Mouse (Mus musculus): ENCODE measurements around the gene Nsmce3. TPM values are rescaled to one million over a fixed set of nuclear protein-coding genes. Genes with fewer than 3 reads are reported as not detected.

Nsmce3 gene
- 10.5 and 10.7 TPM in 2 replicates for polyA plus RNA-seq (2015; fragmentation: Nextera tagmentation; extraction: Ambion mirVana)

- Histone ChIP-seq H3K4me1 (replicated peaks) (peaks cover 34% of the 10 kb centered on the region), H3K27ac (peak within 1 kb of the TSS; percentile 95), H3K4me2 (replicated peaks) (peak within 1 kb of the TSS; percentile 93), H3K27me3 (no peaks in the 10 kb centered on the region), H3K4me3 (replicated peaks) (peak within 1 kb of the TSS; percentile 89), H3K36me3 (no peaks in the 10 kb centered on the region), H3K9ac (replicated peaks) (peak within 1 kb of the TSS; percentile 95), H3K9me3 (no peaks in the 10 kb centered on the region)
- ATAC-seq: peak; percentile 94
- under 1% methylated on average over 57 of the region's 57 CpGs for whole genome bisulfite sequencing
These were observed at the start of gene Nsmce3 for GRCm38 (mm10) chr7:64872743-64873241. TSS of gene Nsmce3 (minus strand) at chr7:64872997.

DNA sequence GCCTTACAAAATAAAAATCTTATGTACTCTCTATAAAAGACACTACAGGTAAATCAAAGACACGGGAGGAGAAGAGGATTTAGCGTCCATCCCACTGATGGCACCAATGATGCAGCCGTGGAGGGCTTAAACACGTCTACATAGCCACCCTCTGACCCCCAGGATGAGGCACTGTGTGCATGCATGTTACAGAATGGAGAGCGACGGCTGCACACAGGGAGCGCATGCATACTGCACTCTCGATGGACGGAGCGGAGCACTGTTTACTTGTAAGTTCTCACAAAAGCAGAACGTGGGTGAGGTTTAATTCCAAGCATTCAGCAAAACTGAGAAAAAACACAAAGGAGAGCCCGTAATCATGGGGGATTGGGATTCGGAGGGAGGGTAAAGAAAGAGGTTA lies 48.4 kb upstream of the Nsmce3 start:
- H3K4me2 ChIP-seq (replicated peaks): peak overlapping the region; percentile 14; the same call in 1 of the 2 replicates
- 0 out of 2 replicates have a peak overlapping the region, but pooled peaks have one; percentile 33 for H3K9ac ChIP-seq (replicated peaks)
- H3K4me3 ChIP-seq (replicated peaks): no peak overlapping the region
- H3K9me3 ChIP-seq: no peaks in the 10 kb centered on the region
- H3K27me3 ChIP-seq: no peaks in the 10 kb centered on the region
- H3K27ac ChIP-seq: no peak overlapping the region
- ATAC-seq: peak; percentile 70; the same call in 1 of the 2 replicates
- H3K4me1 ChIP-seq (replicated peaks): peaks cover 25% of the 10 kb centered on the region
- WGBS: 37% methylated on average over 13 of the region's 13 CpGs
- H3K36me3 ChIP-seq: no peaks in the 10 kb centered on the region

DNA sequence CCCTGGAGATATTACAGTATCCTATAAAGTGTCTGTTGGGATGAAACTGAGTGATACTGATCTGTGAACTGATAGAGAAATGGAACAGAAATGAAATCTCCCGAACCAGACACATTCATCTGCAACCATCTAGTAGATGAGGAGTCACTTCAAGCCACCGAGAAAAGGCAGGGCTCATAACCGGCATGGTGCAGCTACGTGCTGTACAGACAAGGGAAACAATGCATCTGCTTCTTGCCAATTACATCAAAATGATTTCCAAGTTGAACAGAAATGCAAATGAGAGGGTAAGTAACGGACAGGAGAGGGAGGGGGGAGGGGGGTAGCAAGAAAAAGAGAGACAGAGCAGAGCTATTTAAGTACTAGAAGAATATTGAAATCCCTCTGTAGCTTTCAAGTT lies 47.9 kb upstream of the Nsmce3 start:
- Histone ChIP-seq H3K4me3 (replicated peaks) (no peak overlapping the region), H3K9ac (replicated peaks) (no peak overlapping the region; the same call in 1 of the 2 replicates), H3K4me2 (replicated peaks) (peak overlapping the region; percentile 14; the same call in 1 of the 2 replicates), H3K27me3 (no peaks in the 10 kb centered on the region), H3K27ac (no peak overlapping the region), H3K9me3 (no peaks in the 10 kb centered on the region), H3K4me1 (replicated peaks) (peaks cover 26% of the 10 kb centered on the region), H3K36me3 (no peaks in the 10 kb centered on the region)
- WGBS: 28% methylated on average over 5 of the region's 5 CpGs
- peak; percentile 55 for ATAC-seq

DNA sequence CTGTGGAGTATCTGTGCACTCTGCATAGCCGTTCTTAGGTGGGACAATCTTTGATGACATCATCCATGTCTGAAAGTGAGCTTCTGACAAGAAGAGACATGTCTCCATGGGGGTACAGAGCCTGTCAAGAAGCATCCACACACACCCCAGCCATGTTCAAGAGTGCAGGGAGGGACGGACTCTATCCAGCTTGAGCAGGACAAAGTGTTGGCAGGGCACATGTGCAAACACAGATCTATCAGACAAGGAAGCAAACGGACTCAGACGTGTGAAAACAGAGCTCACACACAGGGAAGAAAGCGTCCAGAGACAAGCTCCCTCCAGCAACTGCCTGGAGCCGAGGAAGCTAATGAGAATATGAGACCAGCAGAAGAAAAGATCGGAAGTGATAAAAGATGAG lies 43.9 kb upstream of the Nsmce3 start:
- Histone ChIP-seq H3K36me3 (no peaks in the 10 kb centered on the region), H3K9ac (replicated peaks) (no peak overlapping the region), H3K4me1 (replicated peaks) (peaks cover 29% of the 10 kb centered on the region), H3K4me2 (replicated peaks) (no peak overlapping the region), H3K4me3 (replicated peaks) (no peak overlapping the region), H3K9me3 (no peaks in the 10 kb centered on the region), H3K27ac (peak overlapping the region; percentile 37), H3K27me3 (no peaks in the 10 kb centered on the region)
- WGBS: 55% methylated on average over 7 of the region's 7 CpGs
- ATAC-seq: no peak

- no peaks in the 10 kb centered on the region for H3K9me3 ChIP-seq
- no peak overlapping the region for H3K4me3 ChIP-seq (replicated peaks)
- WGBS: 46% methylated on average over 2 of the region's 2 CpGs
- no peaks in the 10 kb centered on the region for H3K36me3 ChIP-seq
- no peak overlapping the region for H3K4me2 ChIP-seq (replicated peaks)
- H3K4me1 ChIP-seq (replicated peaks): peaks cover 16% of the 10 kb centered on the region
- no peak overlapping the region for H3K9ac ChIP-seq (replicated peaks)
- no peaks in the 10 kb centered on the region for H3K27me3 ChIP-seq
- H3K27ac ChIP-seq: no peak overlapping the region; the same call in 1 of the 2 replicates
- ATAC-seq: peak; percentile 38; the same call in 1 of the 2 replicates
These were observed 42.3 kb upstream of the Nsmce3 start for GRCm38 (mm10) chr7:64915121-64915520.

DNA sequence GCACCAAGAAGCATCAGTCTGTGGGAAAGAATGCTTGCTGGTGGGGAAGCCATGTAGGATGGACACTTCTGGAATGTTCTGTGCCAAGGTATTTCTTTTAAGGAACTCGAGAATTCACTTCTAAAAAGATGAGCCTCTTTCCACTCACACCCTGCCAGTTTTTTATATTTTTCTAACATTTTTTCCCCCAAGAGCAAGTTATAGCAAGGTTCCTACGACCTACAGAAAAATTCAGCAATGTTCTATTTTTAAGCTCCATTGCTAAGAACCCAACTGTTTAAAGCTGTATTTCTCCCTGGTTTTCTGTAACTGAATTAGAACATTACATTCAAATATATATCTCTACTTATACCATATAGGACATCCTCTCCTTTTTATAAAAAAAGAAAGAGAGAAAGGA lies 39.1 kb upstream of the Nsmce3 start:
- ATAC-seq: no peak
- peaks cover 13% of the 10 kb centered on the region for H3K4me1 ChIP-seq (replicated peaks)
- H3K27me3 ChIP-seq: no peaks in the 10 kb centered on the region
- no peaks in the 10 kb centered on the region for H3K9me3 ChIP-seq
- H3K4me2 ChIP-seq (replicated peaks): no peak overlapping the region
- no peak overlapping the region for H3K4me3 ChIP-seq (replicated peaks)
- WGBS: 85% methylated on average over 2 of the region's 2 CpGs
- H3K9ac ChIP-seq (replicated peaks): no peak overlapping the region
- H3K36me3 ChIP-seq: no peaks in the 10 kb centered on the region
- no peak overlapping the region for H3K27ac ChIP-seq

- ATAC-seq: no peak
- Histone ChIP-seq H3K9me3 (no peaks in the 10 kb centered on the region), H3K4me1 (replicated peaks) (peaks cover 3% of the 10 kb centered on the region; the same call in 1 of the 2 replicates), H3K36me3 (no peaks in the 10 kb centered on the region), H3K9ac (replicated peaks) (no peak overlapping the region), H3K27me3 (no peaks in the 10 kb centered on the region), H3K4me3 (replicated peaks) (no peak overlapping the region), H3K27ac (no peak overlapping the region), H3K4me2 (replicated peaks) (no peak overlapping the region)
- 92% methylated on average over 2 of the region's 2 CpGs for WGBS
These were observed 37.4 kb upstream of the Nsmce3 start for GRCm38 (mm10) chr7:64910208-64910607.

DNA sequence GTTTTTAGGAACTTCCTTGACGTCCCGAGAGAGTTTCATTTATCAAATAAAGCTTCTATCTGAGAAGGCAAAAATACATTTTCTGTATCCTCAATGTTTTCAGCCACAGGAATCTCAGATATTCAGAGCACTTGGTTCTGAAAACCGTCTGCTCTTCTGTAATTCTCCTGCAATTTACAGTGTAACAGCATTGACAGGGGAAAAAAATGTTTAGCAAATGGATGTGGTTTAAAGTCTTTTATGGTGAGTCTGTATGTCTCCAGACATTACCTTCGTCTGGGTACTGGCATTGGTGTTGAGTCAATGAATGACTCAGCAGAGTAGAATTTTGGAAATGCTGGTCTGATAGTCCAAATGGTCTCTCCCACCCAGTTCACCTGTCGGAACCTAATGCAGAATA lies 34.2 kb upstream of the Nsmce3 start:
- H3K9me3 ChIP-seq: no peaks in the 10 kb centered on the region
- H3K27me3 ChIP-seq: no peaks in the 10 kb centered on the region
- no peaks in the 10 kb centered on the region for H3K4me1 ChIP-seq (replicated peaks)
- H3K36me3 ChIP-seq: no peaks in the 10 kb centered on the region
- WGBS: 84% methylated on average over 5 of the region's 5 CpGs
- ATAC-seq: no peak
- no peak overlapping the region for H3K4me3 ChIP-seq (replicated peaks)
- no peak overlapping the region for H3K4me2 ChIP-seq (replicated peaks)
- H3K9ac ChIP-seq (replicated peaks): no peak overlapping the region
- no peak overlapping the region for H3K27ac ChIP-seq

- Histone ChIP-seq H3K27me3 (no peaks in the 10 kb centered on the region), H3K9ac (replicated peaks) (no peak overlapping the region), H3K36me3 (no peaks in the 10 kb centered on the region), H3K27ac (no peak overlapping the region), H3K9me3 (no peaks in the 10 kb centered on the region), H3K4me1 (replicated peaks) (no peaks in the 10 kb centered on the region), H3K4me3 (replicated peaks) (no peak overlapping the region), H3K4me2 (replicated peaks) (no peak overlapping the region)
- 91% methylated on average over 3 of the region's 3 CpGs for WGBS
- no peak for ATAC-seq
These were observed 32.7 kb upstream of the Nsmce3 start for GRCm38 (mm10) chr7:64905506-64905905.

DNA sequence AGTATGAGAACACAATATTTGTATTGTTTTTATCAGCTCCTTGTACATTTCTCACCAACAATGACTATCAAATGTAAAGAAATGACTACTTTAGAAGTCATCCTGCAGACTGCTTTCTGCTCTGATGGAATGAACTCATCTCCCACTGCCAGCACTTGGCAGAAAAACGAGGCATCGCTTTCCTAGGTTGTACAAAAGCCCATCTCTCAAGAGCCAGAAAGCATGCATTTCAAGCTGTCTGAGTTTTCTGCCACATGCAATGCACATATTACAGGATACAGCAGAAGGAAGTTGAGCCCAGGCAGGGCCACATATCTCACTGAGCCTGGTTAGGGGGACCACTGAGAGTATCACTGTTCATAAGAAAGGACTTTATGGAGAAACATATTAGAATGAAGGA lies 27.5 kb upstream of the Nsmce3 start:
- 85% methylated on average over 2 of the region's 2 CpGs for WGBS
- Histone ChIP-seq H3K4me2 (replicated peaks) (no peak overlapping the region), H3K27ac (no peak overlapping the region), H3K9ac (replicated peaks) (no peak overlapping the region), H3K4me1 (replicated peaks) (peaks cover 6% of the 10 kb centered on the region; the same call in 1 of the 2 replicates), H3K27me3 (no peaks in the 10 kb centered on the region), H3K4me3 (replicated peaks) (no peak overlapping the region), H3K9me3 (no peaks in the 10 kb centered on the region), H3K36me3 (no peaks in the 10 kb centered on the region)
- no peak for ATAC-seq

GRCm38 (mm10) chr7:64896587-64896986 lies 23.8 kb upstream of the Nsmce3 start:
- Histone ChIP-seq H3K9me3 (no peaks in the 10 kb centered on the region), H3K4me3 (replicated peaks) (no peak overlapping the region), H3K9ac (replicated peaks) (no peak overlapping the region), H3K27ac (no peak overlapping the region), H3K27me3 (no peaks in the 10 kb centered on the region), H3K4me2 (replicated peaks) (no peak overlapping the region), H3K36me3 (no peaks in the 10 kb centered on the region), H3K4me1 (replicated peaks) (peaks cover 7% of the 10 kb centered on the region; the same call in 1 of the 2 replicates)
- 83% methylated on average over 6 of the region's 6 CpGs for WGBS
- no peak for ATAC-seq

GRCm38 (mm10) chr7:64895685-64896101 lies 22.9 kb upstream of the Nsmce3 start:
- no peaks in the 10 kb centered on the region for H3K9me3 ChIP-seq
- H3K36me3 ChIP-seq: no peaks in the 10 kb centered on the region
- H3K4me3 ChIP-seq (replicated peaks): no peak overlapping the region
- WGBS: 62% methylated on average over 5 of the region's 5 CpGs
- H3K27me3 ChIP-seq: no peaks in the 10 kb centered on the region
- no peak overlapping the region for H3K4me2 ChIP-seq (replicated peaks)
- ATAC-seq: peak; percentile 50; the same call in 1 of the 2 replicates
- H3K4me1 ChIP-seq (replicated peaks): peaks cover 7% of the 10 kb centered on the region; the same call in 1 of the 2 replicates
- H3K9ac ChIP-seq (replicated peaks): 0 out of 2 replicates have a peak overlapping the region, but pooled peaks have one; percentile 10
- peak overlapping the region; percentile 6; the same call in 1 of the 2 replicates for H3K27ac ChIP-seq

- H3K4me3 ChIP-seq (replicated peaks): no peak overlapping the region
- H3K9me3 ChIP-seq: no peaks in the 10 kb centered on the region
- 90% methylated on average over 3 of the region's 3 CpGs for WGBS
- peaks cover 7% of the 10 kb centered on the region; the same call in 1 of the 2 replicates for H3K4me1 ChIP-seq (replicated peaks)
- no peaks in the 10 kb centered on the region for H3K36me3 ChIP-seq
- H3K4me2 ChIP-seq (replicated peaks): no peak overlapping the region
- H3K27me3 ChIP-seq: no peaks in the 10 kb centered on the region
- no peak for ATAC-seq
- H3K27ac ChIP-seq: no peak overlapping the region
- no peak overlapping the region for H3K9ac ChIP-seq (replicated peaks)
These were observed 18.3 kb upstream of the Nsmce3 start for GRCm38 (mm10) chr7:64891139-64891538.

All from midbrain, embryonic 13.5 days (tissue).